Mouse (Mus musculus): Measurements from ENCODE around the gene Wdr70. TPM values are rescaled to one million over a fixed set of nuclear protein-coding genes. Genes with fewer than 3 reads are reported as not detected.
A peak's percentile ranks its signal among the peaks of the same experiment; 100 is the strongest.
"Not testable (repeated sequence)": the region's sequence is repeated elsewhere in the genome, so short reads cannot be mapped to it uniquely, and the experiment has no call there.

Wdr70 gene
- polyA plus RNA-seq, 1 experiment: 3.8 TPM

- Histone ChIP-seq H3K36me3 (ENCODE audit: control insufficient read depth, insufficient read depth, low read length) (peaks cover 7% of the 10 kb centered on the region), H3K27me3 (ENCODE audit: control insufficient read depth, insufficient read depth, low read length) (no peaks in the 10 kb centered on the region), H3K27ac (ENCODE audit: insufficient read depth, low read depth, low read length) (peak overlapping the region; percentile 33; the same call in 1 of the 2 replicates), H3K4me1 (ENCODE audit: control insufficient read depth, insufficient read depth, insufficient read length, low read length) (no peaks in the 10 kb centered on the region; the same call in 1 of the 2 replicates), H3K4me3 (ENCODE audit: low read depth, low read length) (peak overlapping the region; percentile 98)
- TF ChIP-seq CTCF (IDR thresholded peaks at IDR 0.05; ENCODE audit: extremely low read depth, insufficient read length, insufficient replicate concordance, low read depth, low read length): no peak
- 32% methylated on average over 19 of the region's 19 CpGs for WGBS
These were observed 9.5 kb upstream of the Wdr70 start for GRCm38 (mm10) chr15:8108360-8108965.

GRCm38 (mm10) chr15:8101975-8102542 is 3.0 kb upstream of the Wdr70 start:
- not testable (repeated sequence) for H3K27me3 ChIP-seq (ENCODE audit: control insufficient read depth, insufficient read depth, low read length); H3K4me1 ChIP-seq (ENCODE audit: control insufficient read depth, insufficient read depth, insufficient read length, low read length); H3K36me3 ChIP-seq (ENCODE audit: control insufficient read depth, insufficient read depth, low read length)
- Histone ChIP-seq H3K27ac (ENCODE audit: insufficient read depth, low read depth, low read length) (peak overlapping the region; percentile 27; the same call in 1 of the 2 replicates), H3K4me3 (ENCODE audit: low read depth, low read length) (peak overlapping the region; percentile 33; the same call in 1 of the 2 replicates)
- 77% methylated on average over 15 of the region's 15 CpGs for WGBS

GRCm38 (mm10) chr15:8097853-8098252 is 1.2 kb downstream of the Wdr70 start:
- H3K27me3 ChIP-seq (ENCODE audit: control insufficient read depth, insufficient read depth, low read length): no peaks in the 10 kb centered on the region
- H3K4me3 ChIP-seq (ENCODE audit: low read depth, low read length): peak overlapping the region; percentile 46
- no peak for TF ChIP-seq POLR2A (IDR thresholded peaks at IDR 0.05; ENCODE audit: low read depth, low read length)
- peak; percentile 72; the same call in 1 of the 2 replicates for TF ChIP-seq CTCF (IDR thresholded peaks at IDR 0.05; ENCODE audit: extremely low read depth, insufficient read length, insufficient replicate concordance, low read depth, low read length)
- H3K27ac ChIP-seq (ENCODE audit: insufficient read depth, low read depth, low read length): no peak overlapping the region
- no peaks in the 10 kb centered on the region for H3K4me1 ChIP-seq (ENCODE audit: control insufficient read depth, insufficient read depth, insufficient read length, low read length)
- peaks cover 7% of the 10 kb centered on the region for H3K36me3 ChIP-seq (ENCODE audit: control insufficient read depth, insufficient read depth, low read length)
- 24% methylated on average over 7 of the region's 7 CpGs for WGBS

GRCm38 (mm10) chr15:8092668-8093067 is 6.3 kb downstream of the Wdr70 start:
- peaks cover 17% of the 10 kb centered on the region for H3K36me3 ChIP-seq (ENCODE audit: control insufficient read depth, insufficient read depth, low read length)
- not testable (repeated sequence) for H3K27me3 ChIP-seq (ENCODE audit: control insufficient read depth, insufficient read depth, low read length); H3K27ac ChIP-seq (ENCODE audit: insufficient read depth, low read depth, low read length); H3K4me1 ChIP-seq (ENCODE audit: control insufficient read depth, insufficient read depth, insufficient read length, low read length); H3K4me3 ChIP-seq (ENCODE audit: low read depth, low read length)
- 79% methylated on average over 1 of the region's 1 CpGs for WGBS

- WGBS: 95% methylated on average over 2 of the region's 2 CpGs
- no peaks in the 10 kb centered on the region for H3K27me3 ChIP-seq (ENCODE audit: control insufficient read depth, insufficient read depth, low read length)
These were observed 8.3 kb downstream of the Wdr70 start for GRCm38 (mm10) chr15:8090685-8091084.

GRCm38 (mm10) chr15:8088715-8089114 is 10.3 kb downstream of the Wdr70 start:
- Histone ChIP-seq H3K36me3 (ENCODE audit: control insufficient read depth, insufficient read depth, low read length) (peaks cover 14% of the 10 kb centered on the region), H3K27me3 (ENCODE audit: control insufficient read depth, insufficient read depth, low read length) (no peaks in the 10 kb centered on the region), H3K4me1 (ENCODE audit: control insufficient read depth, insufficient read depth, insufficient read length, low read length) (no peaks in the 10 kb centered on the region), H3K4me3 (ENCODE audit: low read depth, low read length) (no peak overlapping the region), H3K27ac (ENCODE audit: insufficient read depth, low read depth, low read length) (no peak overlapping the region)
- TF ChIP-seq CTCF (IDR thresholded peaks at IDR 0.05; ENCODE audit: extremely low read depth, insufficient read length, insufficient replicate concordance, low read depth, low read length) (no peak), POLR2A (IDR thresholded peaks at IDR 0.05; ENCODE audit: low read depth, low read length) (no peak)
- 63% methylated on average over 3 of the region's 3 CpGs for WGBS

More at GRCm38 (mm10) chr15:8090685-8091084, 8.3 kb downstream of the Wdr70 start:
- Histone ChIP-seq H3K4me1 (ENCODE audit: control insufficient read depth, insufficient read depth, insufficient read length, low read length) (no peaks in the 10 kb centered on the region), H3K36me3 (ENCODE audit: control insufficient read depth, insufficient read depth, low read length) (peaks cover 15% of the 10 kb centered on the region), H3K27ac (ENCODE audit: insufficient read depth, low read depth, low read length) (no peak overlapping the region), H3K4me3 (ENCODE audit: low read depth, low read length) (no peak overlapping the region)
- TF ChIP-seq CTCF (IDR thresholded peaks at IDR 0.05; ENCODE audit: extremely low read depth, insufficient read length, insufficient replicate concordance, low read depth, low read length) (no peak), POLR2A (IDR thresholded peaks at IDR 0.05; ENCODE audit: low read depth, low read length) (no peak)

GRCm38 (mm10) chr15:8087293-8087692 is 11.7 kb downstream of the Wdr70 start:
- H3K4me1 ChIP-seq (ENCODE audit: control insufficient read depth, insufficient read depth, insufficient read length, low read length): no peaks in the 10 kb centered on the region
- no peak overlapping the region for H3K27ac ChIP-seq (ENCODE audit: insufficient read depth, low read depth, low read length)
- WGBS: 93% methylated on average over 4 of the region's 4 CpGs
- TF ChIP-seq CTCF (IDR thresholded peaks at IDR 0.05; ENCODE audit: extremely low read depth, insufficient read length, insufficient replicate concordance, low read depth, low read length) (no peak), POLR2A (IDR thresholded peaks at IDR 0.05; ENCODE audit: low read depth, low read length) (no peak)
- no peaks in the 10 kb centered on the region for H3K27me3 ChIP-seq (ENCODE audit: control insufficient read depth, insufficient read depth, low read length)
- H3K4me3 ChIP-seq (ENCODE audit: low read depth, low read length): no peak overlapping the region
- H3K36me3 ChIP-seq (ENCODE audit: control insufficient read depth, insufficient read depth, low read length): peaks cover 10% of the 10 kb centered on the region
